Mouse (Mus musculus) small intestine, adult 2 months (tissue): ENCODE results near the gene 4933424G06Rik. TPM values are rescaled to one million over a fixed set of nuclear protein-coding genes. Genes with fewer than 3 reads are reported as not detected.

ENCODE experiments used
- H3K27ac ChIP-seq: fragments of 200-500 bp; 2 replicates; pipeline ENCODE4 v1.5.1; 2012; ENCODE audit warnings: low read depth, low read length, control low read depth, inconsistent platforms; ENCODE audit not compliant: insufficient read depth
- H3K27me3 ChIP-seq: fragments of 200-500 bp; 2 replicates; pipeline ENCODE4 v1.6.1; 2012; ENCODE audit warnings: mild to moderate bottlenecking, moderate library complexity, low read length, inconsistent platforms; ENCODE audit not compliant: control insufficient read depth, insufficient read depth
- H3K36me3 ChIP-seq: fragments of 200-500 bp; 2 replicates; pipeline ENCODE4 v1.6.1; 2012; ENCODE audit warnings: mild to moderate bottlenecking, low read length, control low read depth, inconsistent platforms; ENCODE audit not compliant: control insufficient read depth, insufficient read depth
- H3K4me1 ChIP-seq: fragments of 200-500 bp; 2 replicates; pipeline ENCODE4 v1.6.1; 2012; ENCODE audit warnings: low read length, inconsistent platforms, mixed read lengths; ENCODE audit not compliant: control insufficient read depth, insufficient read depth, insufficient read length
- H3K4me3 ChIP-seq: fragments of 200-500 bp; 2 replicates; pipeline ENCODE4 v1.5.1; 2012; ENCODE audit warnings: low read depth, mild to moderate bottlenecking, control low read depth, inconsistent platforms, low read length, moderate library complexity
- CTCF ChIP-seq: fragments of 200-500 bp; IDR thresholded peaks from 2 replicates; pipeline ENCODE4 v1.5.1; 2012; ENCODE audit warnings: low read depth, mild to moderate bottlenecking, control low read depth, inconsistent platforms, low read length, moderate library complexity, mixed read lengths; ENCODE audit not compliant: insufficient replicate concordance, insufficient read length; ENCODE audit errors: extremely low read depth
- POLR2A ChIP-seq: fragments of 200-500 bp; IDR thresholded peaks from 2 replicates; pipeline ENCODE4 v1.6.1; 2012; ENCODE audit warnings: low read depth, mild to moderate bottlenecking, control low read depth, inconsistent platforms, low read length, moderate library complexity
- WGBS: fragments of 180-500 bp; shearing (Covaris S2); methylation state at CpG from one replicate; pipeline ENCODE4 v1.1.7; 2018; 5-methylcytosine and 5-hydroxymethylcytosine counted together
- polyA plus RNA-seq: library from polyadenylated mRNA; depleted of rRNA; stranded (reverse); fragments of >200 nt; gene quantifications from 2 replicates; pipeline ENCODE4 v1.2.3, GENCODE M21; 2012

4933424G06Rik gene
- polyA plus RNA-seq, 1 experiment, result not detected

- Histone ChIP-seq H3K36me3 (no peaks in the 10 kb centered on the region), H3K27me3 (no peaks in the 10 kb centered on the region), H3K4me3 (no peak overlapping the region), H3K27ac (no peak overlapping the region), H3K4me1 (no peaks in the 10 kb centered on the region)
- no peak for TF ChIP-seq CTCF
- TF ChIP-seq POLR2A, result no peak
- 83% methylated on average over 18 of the region's 18 CpGs for WGBS
Observed at GRCm38 (mm10) chr1:36759076-36759475, 49.1 kb downstream of the 4933424G06Rik start.

GRCm38 (mm10) chr1:36760401-36760800 lies 50.5 kb downstream of the 4933424G06Rik start:
- H3K27me3 ChIP-seq, result no peaks in the 10 kb centered on the region
- no peaks in the 10 kb centered on the region for H3K36me3 ChIP-seq
- TF ChIP-seq CTCF (no peak), POLR2A (no peak)
- WGBS, result 76% methylated on average over 9 of the region's 9 CpGs
- no peak overlapping the region for H3K27ac ChIP-seq
- no peak overlapping the region for H3K4me3 ChIP-seq
- no peaks in the 10 kb centered on the region for H3K4me1 ChIP-seq

DNA sequence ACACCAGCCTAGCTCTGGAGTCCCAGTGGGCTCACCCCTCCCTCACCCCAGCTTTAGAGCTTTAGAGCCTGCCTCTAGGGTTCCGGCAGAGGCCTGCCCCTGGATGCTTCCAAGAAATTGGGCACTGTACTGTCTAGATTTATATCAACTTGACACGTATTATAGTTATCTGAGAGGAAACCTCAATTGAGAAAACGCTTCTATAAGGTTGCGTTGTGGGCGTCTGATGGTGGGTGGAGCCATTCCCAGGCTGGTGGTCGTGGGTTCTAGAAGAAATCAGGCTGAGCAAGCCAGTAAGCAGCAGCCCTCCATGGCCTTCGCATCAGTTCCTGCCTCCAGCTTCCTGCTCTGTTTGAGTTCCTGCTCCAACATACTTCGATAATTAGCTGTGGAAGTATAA lies 51.1 kb downstream of the 4933424G06Rik start:
- no peaks in the 10 kb centered on the region for H3K4me1 ChIP-seq
- no peak for TF ChIP-seq POLR2A
- no peak for TF ChIP-seq CTCF
- no peak overlapping the region for H3K4me3 ChIP-seq
- H3K27me3 ChIP-seq, result no peaks in the 10 kb centered on the region
- H3K27ac ChIP-seq, result 0 out of 2 replicates have a peak overlapping the region, but pooled peaks have one; percentile 54
- WGBS, result 80% methylated on average over 8 of the region's 8 CpGs
- H3K36me3 ChIP-seq, result no peaks in the 10 kb centered on the region

GRCm38 (mm10) chr1:36761568-36761967 lies 51.6 kb downstream of the 4933424G06Rik start, which contains the start of gene Zap70:
TSS of gene Zap70 (plus strand) at chr1:36761798.
- 82% methylated on average over 11 of the region's 11 CpGs for WGBS
- Histone ChIP-seq H3K36me3 (no peaks in the 10 kb centered on the region), H3K27me3 (no peaks in the 10 kb centered on the region), H3K4me3 (peak within 1 kb of the TSS; percentile 49), H3K4me1 (no peaks in the 10 kb centered on the region; the same call in 1 of the 2 replicates), H3K27ac (peak within 1 kb of the TSS; percentile 54)
- TF ChIP-seq CTCF, result no peak
- TF ChIP-seq POLR2A, result no peak

DNA sequence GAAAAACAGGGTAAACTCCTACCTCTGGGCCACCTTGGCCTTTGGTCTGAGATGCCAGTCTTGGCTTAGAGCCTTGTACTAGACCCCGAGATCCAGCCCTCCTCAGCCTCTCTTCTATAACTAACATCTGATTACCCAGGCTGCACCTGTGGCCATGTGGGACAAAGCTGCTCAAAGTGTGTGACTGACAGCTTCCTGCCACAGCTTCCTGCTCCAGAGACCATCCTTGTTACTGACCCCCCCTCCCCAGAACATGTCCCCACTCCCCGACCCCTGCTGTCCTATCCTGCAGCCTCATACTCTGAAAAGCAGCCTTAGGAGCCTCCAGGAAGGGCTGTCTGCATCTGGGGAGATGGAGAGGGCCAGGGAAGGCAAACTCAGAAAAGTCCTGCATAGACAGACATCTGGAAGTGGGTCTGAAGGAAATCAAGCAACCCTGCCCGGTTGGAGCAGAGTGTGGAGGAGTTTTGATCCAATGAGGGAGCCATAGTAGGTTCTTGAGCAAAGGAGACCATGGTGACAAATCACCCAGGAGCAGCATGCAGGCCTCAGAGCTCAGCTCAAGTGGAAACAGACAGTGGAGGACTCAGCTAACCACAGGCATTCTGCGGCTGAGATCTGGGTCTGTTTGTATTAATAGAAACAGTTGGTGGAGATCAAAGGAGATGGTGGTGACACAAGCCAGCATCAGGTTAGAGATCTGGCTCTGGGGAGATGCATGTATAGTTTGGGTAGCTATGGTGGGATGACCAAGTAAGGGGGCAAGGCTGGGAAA lies 56.7 kb downstream of the 4933424G06Rik start:
- 50% methylated on average over 4 of the region's 4 CpGs for WGBS

DNA sequence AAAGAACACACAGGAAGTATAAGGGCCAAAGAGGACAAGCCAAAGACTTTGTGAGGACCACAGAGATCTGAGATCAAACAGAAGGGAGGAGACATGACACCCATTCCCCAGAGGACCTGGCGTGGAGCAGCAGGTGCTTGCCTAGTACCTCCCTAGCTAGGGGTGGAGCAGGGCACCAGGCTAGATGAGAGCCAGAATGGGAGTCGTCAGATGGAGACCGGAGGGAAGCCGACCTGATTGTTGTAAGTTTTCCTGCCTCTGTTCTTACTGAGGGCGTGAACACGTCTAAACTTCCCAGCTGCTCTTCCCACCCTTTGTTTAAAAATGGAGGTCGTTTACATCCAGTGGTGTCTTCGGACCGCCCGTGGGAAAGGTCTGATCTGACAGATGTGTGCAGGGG lies 57.4 kb downstream of the 4933424G06Rik start:
- Histone ChIP-seq H3K27ac (0 out of 2 replicates have a peak overlapping the region, but pooled peaks have one; percentile 1), H3K4me1 (peaks cover 9% of the 10 kb centered on the region), H3K27me3 (no peaks in the 10 kb centered on the region), H3K36me3 (no peaks in the 10 kb centered on the region), H3K4me3 (peak overlapping the region; percentile 33)
- no peak for TF ChIP-seq POLR2A
- 23% methylated on average over 10 of the region's 10 CpGs for WGBS

More for the DNA sequence above, 56.7 kb downstream of the 4933424G06Rik start:
- no peak for TF ChIP-seq CTCF
- Histone ChIP-seq H3K27ac (peak overlapping the region; percentile 70), H3K4me3 (no peak overlapping the region), H3K36me3 (no peaks in the 10 kb centered on the region), H3K4me1 (peaks cover 3% of the 10 kb centered on the region; the same call in 1 of the 2 replicates), H3K27me3 (no peaks in the 10 kb centered on the region)

- no peaks in the 10 kb centered on the region for H3K27me3 ChIP-seq
- H3K27ac ChIP-seq, result no peak overlapping the region
- 72% methylated on average over 5 of the region's 5 CpGs for WGBS
- no peaks in the 10 kb centered on the region for H3K36me3 ChIP-seq
- H3K4me3 ChIP-seq, result no peak overlapping the region
- H3K4me1 ChIP-seq, result peaks cover 9% of the 10 kb centered on the region
- TF ChIP-seq CTCF (no peak), POLR2A (no peak)
Observed at GRCm38 (mm10) chr1:36768786-36769185, 58.8 kb downstream of the 4933424G06Rik start.

- H3K36me3 ChIP-seq, result no peaks in the 10 kb centered on the region
- WGBS, result 80% methylated on average over 1 of the region's 1 CpGs
- TF ChIP-seq CTCF (no peak), POLR2A (no peak)
Observed at GRCm38 (mm10) chr1:36769951-36770350, 60.0 kb downstream of the 4933424G06Rik start.

More at GRCm38 (mm10) chr1:36769951-36770350, 60.0 kb downstream of the 4933424G06Rik start:
- H3K4me1 ChIP-seq, result peaks cover 9% of the 10 kb centered on the region
- H3K27me3 ChIP-seq, result no peaks in the 10 kb centered on the region
- H3K27ac ChIP-seq, result no peak overlapping the region
- no peak overlapping the region for H3K4me3 ChIP-seq
